Mouse (Mus musculus): ENCODE measurements around the gene Nek10.

- no peak for TF ChIP-seq FLI1 (IDR thresholded peaks at IDR 0.05; ENCODE audit: low read length)
- TF ChIP-seq GATA1 (IDR thresholded peaks at IDR 0.05; ENCODE audit: borderline replicate concordance, low read length): no peak
Measured at GRCm38 (mm10) chr14:14974156-14974555, 170.9 kb downstream of the Nek10 start.

All from megakaryocyte, embryonic 14.5 days (primary cell).